Mouse (Mus musculus) megakaryocyte progenitor cell, adult 5-6 weeks (primary cell): ENCODE results near the gene Atp13a1. TPM values are rescaled to one million over a fixed set of nuclear protein-coding genes. Genes with fewer than 3 reads are reported as not detected.

ENCODE experiments used
- ATAC-seq: replicated peaks from 2 replicates; pipeline ENCODE4 v1.8.0; 2016; ENCODE audit warnings: mild to moderate bottlenecking, moderate TSS enrichment, inconsistent platforms; ENCODE audit not compliant: poor library complexity
- total RNA-seq, 2 experiments: library from RNA; stranded (forward) in 1 of 2; stranded (reverse) in 1 of 2; fragments of 157-497, 149-512 nt in 1 of 2; fragments of 200-1000 nt in 1 of 2; gene quantifications; 2 replicates each; pipeline versions ENCODE4 v1.2.3 to v1.2.4; 2015 to 2017

The Atp13a1 gene
- total RNA-seq, 2 experiments from 2014 or later = 17.8 to 24.8 TPM

DNA sequence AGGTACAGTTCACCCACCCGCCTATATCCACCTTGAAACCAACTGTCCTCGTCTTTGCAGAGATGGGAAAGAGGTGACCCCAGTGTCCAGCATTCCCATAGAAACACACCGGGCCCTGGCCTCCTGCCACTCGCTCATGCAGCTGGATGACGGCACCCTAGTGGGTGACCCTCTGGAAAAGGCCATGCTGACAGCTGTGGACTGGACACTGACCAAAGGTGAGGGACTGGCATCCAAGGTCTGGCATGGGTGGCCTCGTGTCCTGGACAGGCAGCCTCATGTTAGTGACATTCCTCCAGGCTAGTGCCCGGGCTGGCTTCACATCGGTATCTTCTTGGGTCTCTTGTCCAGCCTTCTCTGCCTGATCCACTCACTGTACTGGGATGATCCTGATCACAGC is 8.3 kb downstream of the Atp13a1 start:
- ATAC-seq = no peak

DNA sequence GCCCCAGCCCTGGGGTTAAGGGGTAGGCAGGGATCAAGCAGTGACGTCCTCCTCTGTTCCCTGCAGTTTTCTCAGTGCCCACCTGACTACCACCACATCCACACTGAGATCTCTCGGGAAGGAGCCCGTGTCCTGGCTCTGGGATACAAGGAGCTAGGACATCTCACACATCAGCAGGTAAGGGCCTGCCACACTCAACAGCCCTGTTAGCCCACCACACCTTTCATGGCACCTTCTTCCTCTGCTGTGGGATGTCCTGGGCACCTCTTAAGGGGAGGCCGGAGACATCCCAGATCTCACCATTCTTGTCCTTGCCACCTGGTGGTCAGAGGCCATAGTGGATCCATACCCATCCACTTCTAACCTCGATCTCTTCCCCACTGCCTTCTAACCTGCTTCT is 9.0 kb downstream of the Atp13a1 start:
- ATAC-seq = peak; percentile 19; the same call in 1 of the 2 replicates

DNA sequence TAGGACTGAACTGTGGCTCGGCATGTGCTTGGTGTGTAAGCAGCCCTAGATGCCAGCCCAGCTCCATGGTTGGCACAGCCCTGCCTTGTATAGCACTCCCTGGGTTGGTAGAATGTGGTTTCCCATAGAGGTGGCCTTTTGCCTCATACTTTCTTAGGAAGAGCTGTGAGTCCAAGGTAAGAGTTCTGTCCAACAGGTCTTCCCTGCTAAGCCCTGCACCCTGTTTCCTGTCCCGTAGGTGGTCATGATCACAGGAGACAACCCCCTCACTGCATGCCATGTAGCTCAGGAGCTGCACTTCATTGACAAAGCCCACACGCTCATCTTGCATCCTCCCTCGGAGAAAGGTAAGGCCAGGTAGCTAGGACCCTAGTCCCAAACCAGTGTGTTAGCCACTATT is 10.8 kb downstream of the Atp13a1 start:
- ATAC-seq = no peak

DNA sequence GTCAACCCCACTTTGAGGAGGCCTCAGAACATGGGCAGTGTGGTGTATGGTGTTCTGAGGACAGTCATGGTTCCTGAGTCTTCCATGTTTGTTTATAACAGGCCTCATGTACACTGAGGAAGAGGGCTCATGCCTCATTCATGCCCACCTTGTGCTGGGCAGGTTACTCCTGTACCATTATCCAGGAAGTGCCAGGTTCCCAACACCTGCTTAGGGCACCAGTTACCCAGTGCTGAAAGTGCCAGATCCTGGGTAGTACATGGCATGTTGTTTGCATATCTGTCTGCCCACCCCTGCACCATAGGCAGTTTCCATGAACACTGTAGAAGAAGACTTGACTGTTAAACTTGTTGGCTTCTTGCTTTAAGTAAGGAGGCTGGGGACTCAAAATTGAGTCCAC is 11.3 kb downstream of the Atp13a1 start:
- ATAC-seq = no peak

DNA sequence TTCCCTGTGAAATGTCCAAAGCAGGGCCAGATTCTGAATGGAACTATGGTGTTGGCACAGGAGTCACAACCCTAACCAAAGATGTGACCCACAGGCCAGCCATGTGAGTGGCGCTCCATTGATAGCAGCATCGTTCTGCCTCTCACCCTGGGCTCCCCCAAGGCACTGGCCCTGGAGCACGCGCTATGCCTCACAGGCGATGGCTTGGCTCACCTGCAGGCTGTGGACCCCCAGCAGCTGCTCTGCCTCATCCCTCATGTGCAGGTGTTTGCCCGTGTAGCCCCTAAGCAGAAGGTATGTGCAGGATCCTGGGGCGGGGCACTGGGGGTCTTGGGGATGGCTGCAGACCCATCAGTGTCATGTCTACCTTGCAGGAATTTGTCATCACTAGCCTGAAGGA is 12.4 kb downstream of the Atp13a1 start:
- no peak for ATAC-seq

DNA sequence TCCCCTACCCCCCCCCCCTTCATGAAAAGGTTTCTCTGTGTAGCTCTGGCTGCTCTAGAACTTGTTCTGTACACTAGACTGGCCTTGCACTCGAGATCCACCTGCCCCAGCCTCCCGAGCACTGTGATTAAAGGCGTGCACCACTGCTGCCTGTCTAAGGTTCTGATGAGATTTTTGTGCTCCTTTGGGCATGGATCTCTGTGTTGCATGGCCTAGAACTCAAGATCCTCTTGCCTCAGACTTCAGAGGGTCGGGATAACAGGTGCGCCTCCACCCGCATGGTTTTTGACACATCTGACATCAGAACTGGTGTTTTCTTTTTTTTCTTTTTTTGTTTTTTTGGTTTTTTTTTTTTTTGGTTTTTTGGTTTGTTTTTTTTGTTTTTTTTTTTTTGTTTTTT is 13.6 kb downstream of the Atp13a1 start:
- no peak for ATAC-seq

DNA sequence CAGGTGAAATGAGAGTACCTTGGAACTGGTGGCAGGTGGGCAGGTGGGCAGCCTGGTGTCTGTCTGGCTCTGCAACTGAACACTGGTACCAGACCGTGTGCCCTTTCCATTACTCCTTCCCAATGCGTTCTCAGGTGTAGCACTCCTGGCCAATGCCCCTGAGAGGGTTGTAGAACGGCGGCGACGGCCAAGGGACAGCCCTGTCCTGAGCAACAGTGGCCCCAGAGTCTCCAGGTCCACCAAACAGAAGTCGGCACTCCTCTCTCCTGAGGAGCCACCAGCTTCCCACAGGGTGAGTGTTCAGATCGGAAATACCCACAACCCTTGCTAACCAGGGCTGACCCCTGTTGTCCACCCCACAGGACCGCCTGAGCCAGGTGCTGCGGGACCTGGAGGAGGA is 14.1 kb downstream of the Atp13a1 start:
- ATAC-seq = no peak

DNA sequence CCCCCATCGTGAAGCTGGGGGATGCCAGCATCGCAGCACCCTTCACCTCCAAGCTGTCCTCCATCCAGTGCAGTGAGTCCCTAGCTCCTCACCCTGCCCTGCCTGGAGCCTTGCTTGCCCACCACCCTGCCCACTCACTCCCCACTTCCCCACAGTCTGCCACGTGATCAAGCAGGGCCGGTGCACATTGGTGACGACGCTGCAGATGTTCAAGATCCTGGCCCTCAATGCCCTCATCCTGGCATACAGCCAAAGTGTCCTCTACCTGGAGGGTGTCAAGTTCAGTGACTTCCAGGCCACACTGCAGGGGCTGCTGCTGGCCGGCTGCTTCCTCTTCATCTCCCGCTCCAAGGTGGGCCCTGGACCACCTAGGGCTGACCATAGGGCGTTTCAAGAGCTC is 14.5 kb downstream of the Atp13a1 start:
- no peak for ATAC-seq

DNA sequence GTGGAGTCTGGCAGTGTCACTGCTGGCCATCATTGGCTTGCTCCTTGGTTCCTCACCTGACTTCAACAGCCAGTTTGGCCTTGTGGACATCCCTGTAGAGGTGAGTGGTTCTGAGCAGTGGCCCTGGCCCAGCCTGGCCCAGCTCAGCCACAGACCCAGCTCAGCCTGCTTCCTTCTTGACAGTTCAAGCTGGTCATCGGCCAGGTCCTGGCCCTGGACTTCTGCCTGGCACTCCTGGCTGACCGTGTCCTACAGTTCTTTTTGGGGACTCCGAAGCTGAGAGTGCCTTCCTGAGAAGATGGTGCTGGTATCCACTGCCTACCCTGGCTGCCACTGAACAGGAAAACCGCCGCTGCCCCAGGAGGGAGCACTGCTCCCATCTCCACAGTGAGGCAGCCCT is 16.3 kb downstream of the Atp13a1 start:
- no peak for ATAC-seq

DNA sequence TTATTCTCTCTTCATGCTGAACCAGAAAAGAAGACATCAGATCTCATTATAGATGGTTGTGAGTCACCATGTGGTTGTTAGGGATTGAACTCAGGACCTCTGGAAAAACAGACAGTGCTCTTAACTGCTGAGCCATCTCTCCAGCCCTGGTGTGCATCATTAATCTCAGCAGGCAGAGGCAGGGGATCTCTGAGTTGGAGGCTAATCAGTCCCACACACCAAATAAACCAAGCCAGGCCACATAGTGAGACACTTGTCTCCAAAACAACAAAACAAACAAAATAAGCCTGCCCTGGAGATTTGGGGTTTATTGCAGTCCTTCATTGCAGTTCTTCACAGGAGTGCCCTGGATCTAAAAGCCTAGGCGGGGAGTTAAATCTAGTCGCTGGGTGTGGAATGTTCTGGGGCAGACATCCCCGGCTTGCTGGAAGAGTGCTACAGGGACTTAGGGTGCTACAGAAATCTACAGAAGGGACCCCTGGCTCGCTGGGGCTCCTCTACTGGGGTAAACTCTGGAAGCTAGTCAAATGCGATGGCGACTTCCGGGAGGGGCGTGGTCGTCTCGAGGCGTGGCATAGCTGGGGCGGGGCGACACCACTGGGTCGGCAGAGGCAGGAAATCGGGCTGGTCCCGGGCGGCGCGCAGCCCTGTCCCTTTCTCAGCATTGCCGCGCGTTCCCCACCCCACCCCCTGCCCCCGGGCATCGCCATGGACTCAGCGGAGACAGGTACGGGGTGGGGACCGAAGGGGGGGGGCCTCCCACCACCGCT is 17.3 kb downstream of the Atp13a1 start, which contains the start of gene Gmip:
Gmip (plus strand) TSS at position 586 of the 770 bp plus-strand sequence.
- ATAC-seq = peak; percentile 91

DNA sequence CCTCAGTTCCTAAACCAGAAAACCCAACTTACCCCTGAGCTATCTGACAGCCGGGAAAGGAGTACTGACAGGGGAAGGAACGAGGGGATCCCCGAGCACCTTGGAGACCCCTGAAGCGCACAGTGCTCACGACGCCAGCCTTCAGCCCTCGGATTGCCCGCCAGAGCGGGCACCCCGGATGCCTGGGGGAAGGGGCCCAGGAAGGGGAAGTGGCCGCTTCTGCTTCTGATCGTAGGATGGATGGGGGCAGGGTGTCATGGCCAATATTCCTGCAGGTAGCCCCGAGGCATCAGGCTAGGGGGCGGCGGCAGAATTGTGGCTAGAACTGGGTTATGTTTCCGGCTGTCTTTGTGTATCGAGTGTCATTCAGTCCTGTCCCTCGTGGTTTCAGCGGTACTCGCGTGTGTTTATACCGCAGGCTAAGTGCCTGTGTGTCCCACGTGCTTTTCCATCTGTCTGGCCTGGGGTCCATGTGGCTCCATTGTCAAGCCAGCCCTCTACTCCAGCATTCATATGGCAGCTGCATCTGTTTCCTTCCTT is 18.0 kb downstream of the Atp13a1 start:
- ATAC-seq = peak; percentile 40

DNA sequence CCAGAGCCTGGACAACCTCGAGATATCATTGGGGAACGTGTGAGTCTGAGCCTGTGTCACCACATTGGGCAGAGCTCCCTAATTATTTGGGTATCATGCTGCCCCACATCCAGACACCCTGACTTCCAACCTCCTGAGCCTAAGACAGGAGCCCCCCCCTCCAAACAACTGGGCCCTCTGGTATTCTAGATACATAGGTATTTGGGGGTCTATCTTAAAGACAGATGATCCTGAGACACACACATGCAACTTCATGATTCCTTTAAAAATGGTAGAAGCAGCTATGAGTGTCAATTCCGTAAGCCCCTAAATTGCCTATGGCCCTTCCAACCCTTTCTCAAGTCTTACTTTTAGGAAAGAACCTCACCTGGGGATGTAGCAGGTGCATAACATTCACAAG is 18.9 kb downstream of the Atp13a1 start:
- ATAC-seq = no peak

DNA sequence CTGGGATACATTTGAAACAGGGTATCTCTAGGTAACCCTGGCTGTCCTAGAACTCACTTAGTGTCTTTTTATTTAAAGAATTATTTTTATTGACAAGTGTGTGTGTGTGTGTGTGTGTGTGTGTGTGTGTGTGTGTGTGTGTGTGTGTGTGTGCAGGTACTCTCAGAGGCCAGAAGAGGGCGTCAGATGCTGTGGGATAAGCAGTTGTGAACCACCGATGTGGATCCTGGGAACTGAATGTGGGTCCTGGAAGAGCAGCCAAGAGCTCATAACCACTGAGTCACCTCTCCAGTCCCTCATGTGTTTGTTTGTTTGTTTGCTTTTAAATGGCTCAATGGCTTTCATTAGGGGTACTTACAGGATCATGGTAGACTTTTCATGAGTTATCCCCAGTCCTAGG is 23.9 kb downstream of the Atp13a1 start:
- ATAC-seq = no peak

DNA sequence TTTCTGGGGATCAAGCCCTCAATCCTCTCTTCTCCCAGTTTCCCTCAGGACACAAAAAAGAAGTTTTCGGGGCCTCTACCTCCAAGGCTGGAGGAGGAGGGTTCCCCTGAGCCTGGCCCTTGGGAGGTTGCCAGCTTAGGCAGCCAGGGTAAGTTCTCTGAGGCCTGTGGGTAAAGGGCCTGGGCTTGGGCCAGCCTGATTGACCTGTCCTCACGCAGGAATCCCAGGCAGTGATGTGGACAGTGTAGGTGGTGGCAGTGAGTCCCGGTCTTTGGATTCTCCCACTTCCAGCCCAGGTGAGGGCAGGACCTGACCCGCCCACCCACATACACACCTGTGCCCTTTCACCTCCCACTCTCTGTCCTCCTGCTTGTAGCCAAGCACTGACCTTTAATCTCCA is 24.4 kb downstream of the Atp13a1 start:
- ATAC-seq = no peak

DNA sequence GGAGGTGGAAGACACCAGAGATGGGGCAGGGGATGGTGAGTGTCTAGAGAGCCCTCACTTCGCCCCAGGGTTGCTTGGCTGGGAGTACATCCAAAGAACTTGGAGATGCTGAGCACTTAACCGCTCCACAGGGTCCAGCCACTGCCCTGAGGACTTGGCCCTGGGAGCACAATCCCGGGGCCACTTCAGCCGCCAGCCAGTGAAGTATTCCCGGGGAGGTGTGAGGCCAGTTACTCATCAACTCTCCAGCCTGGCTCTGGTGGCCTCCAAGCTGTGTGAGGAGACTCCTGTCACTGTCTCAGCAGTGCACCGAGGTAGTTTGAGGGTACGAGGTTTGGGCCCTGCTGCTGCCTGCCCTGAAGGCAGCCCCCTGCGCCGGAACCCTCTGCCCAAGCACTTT is 29.5 kb downstream of the Atp13a1 start:
- ATAC-seq = no peak

DNA sequence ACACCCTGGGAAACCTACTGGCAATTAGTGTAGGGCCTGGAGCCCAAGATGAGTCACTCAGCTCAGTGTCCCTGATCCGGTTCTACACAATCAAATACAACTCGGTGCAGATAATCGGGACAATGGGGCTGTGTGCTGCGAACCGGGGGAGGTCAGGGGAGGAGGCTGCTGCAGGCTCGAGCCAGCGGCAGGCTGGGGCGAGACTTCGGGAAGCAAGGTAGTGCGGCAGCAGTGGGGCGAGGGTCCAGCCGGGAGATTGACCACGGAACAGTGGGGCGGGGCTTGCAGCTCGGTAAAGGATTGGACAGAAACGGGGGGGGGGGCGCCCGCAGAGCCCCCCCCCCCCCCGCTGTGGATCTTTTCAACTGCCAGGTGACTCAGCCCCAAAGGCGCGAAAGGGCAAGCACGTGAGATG is 31.0 kb downstream of the Atp13a1 start:
- ATAC-seq = peak; percentile 32

DNA sequence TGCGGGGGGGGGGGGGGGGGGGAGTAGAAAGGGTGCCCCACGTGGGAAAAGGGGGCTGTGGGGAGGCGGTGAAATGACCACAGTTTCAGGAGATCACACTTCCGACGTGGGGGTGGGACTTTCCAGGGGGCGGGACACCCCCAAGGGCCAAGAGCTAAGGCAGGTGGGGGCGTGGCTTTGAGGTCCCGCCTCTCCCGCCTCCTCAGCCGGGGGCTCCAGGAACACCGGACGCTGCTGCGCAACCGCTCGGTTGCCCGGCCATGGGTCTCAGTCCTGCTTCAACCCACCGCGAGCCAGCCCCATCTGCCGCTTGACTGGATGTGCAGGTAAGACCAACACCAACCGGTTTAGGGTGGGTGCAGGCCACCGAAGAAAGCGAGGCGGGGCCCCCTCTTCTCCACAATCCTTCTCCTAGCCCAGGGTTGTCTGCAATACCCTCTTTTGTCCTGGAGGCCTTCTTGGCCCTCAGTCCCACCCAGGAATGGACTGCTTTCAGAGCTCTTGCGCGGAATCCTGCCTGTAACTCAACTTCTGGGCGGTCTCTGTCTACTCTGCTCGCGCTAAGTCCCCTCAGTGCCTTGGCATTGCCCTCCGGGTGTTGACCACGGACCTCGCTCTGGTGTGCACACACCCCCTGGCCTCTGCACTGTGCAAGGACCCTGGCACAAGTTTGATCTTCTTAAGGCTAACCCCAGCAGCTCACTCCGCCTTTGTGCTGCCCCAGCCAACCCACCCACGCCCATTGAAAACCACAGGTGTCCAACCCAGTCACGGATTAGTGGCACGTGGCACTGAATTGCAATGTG is 31.6 kb downstream of the Atp13a1 start, which contains the start of gene Lpar2:
Lpar2 (plus strand) TSS at position 44 of the 806 bp plus-strand sequence.
- peak; percentile 71 for ATAC-seq

DNA sequence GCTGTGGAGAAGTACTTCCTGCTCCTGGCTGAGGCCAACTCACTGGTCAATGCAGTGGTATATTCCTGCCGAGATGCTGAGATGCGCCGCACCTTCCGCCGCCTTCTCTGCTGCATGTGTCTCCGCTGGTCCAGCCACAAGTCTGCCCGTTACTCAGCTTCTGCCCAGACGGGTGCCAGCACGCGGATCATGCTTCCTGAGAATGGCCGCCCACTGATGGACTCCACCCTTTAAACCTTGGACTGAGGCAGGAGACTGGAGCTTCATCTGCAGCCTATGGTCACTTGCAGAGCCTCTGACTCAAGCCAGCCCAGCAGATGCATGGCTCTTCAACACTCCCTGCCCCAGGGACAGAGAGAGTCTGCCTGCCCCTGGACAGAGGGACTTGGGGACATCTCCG is 35.4 kb downstream of the Atp13a1 start:
- ATAC-seq = no peak

DNA sequence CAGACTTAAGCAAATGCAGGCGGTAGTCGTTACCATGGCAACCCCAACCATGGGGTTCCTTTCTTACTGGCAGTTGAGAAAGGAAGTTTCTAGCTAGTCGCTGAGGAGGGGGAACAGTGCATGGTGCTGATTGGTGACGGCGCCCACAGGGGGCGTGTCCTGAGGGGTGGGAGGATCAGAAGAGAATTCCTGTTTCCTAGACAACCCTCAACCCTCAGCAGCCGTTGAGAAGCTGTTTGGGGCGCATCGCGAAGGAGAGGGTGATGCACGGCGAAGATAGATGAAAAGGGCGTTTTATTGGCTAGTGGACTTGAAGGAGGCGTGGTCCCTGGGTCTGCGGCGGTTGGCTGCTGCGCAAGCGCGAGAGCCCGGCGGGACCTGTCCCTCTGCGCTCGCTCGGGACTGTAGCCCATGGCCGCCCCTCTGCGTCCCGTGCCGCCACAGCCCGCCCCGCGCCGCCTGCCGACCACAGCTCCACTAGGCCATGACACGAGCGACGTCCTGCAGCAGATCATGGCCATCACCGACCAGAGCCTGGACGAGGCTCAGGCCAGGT is 41.4 kb downstream of the Atp13a1 start, which contains the start of gene Pbx4:
Pbx4 (plus strand) TSS at position 194 of the 556 bp plus-strand sequence.
- ATAC-seq = peak; percentile 92

DNA sequence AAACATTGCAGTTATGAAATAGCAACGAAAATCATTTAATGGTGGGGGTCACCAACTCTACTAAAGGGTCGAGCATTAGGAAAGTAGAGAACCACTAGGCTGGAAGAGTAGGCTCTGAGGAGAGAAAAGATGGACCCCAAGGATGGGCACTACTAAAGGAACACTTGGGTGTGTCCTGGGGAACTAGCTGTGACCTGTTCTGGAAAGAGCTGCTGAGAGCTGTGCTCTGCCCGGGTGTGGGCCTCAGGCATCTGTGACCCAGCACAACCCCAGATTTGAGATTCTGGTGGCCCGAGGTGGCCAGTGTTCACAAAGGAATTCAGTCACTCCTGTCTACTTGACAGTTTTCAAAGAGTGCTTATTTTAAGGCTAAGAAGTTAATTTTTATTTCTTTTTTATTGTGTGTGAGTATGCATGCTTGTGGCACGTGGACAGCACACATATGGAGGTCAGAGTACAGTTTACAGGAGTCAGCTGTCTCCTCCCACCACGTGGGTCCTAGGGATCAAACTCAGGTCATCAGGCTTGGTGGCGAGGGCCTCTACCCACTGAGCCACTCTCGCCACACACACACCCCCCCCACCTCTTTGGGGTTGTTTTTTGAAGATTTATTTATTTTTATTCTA is 46.2 kb downstream of the Atp13a1 start:
- ATAC-seq = no peak
